Mouse (Mus musculus) kidney, adult 2 months (tissue): ENCODE results near the gene Xylt1.

Source experiments
- CTCF ChIP-seq: fragments of 200-500 bp; conservative IDR thresholded peaks from 2 replicates; pipeline ENCODE4 v1.5.1; 2011; ENCODE audit warnings: low read depth, mild to moderate bottlenecking, control low read depth, low read length, moderate library complexity, mixed read lengths; ENCODE audit not compliant: insufficient read depth, insufficient read length
- POLR2A ChIP-seq: fragments of 200-500 bp; IDR thresholded peaks from one replicate; pipeline ENCODE4 v1.6.1; 2011; ENCODE audit warnings: low read depth, low read length, control low read depth

- TF ChIP-seq CTCF, result no peak
- TF ChIP-seq POLR2A, result no peak
These were observed 235.5 kb downstream of the Xylt1 start for GRCm38 (mm10) chr7:117616277-117616676.
